Mouse (Mus musculus) ES-Bruce4 (cell line): ENCODE results near the gene Inpp1. TPM values are rescaled to one million over a fixed set of nuclear protein-coding genes. Genes with fewer than 3 reads are reported as not detected.
A peak's percentile ranks its signal among the peaks of the same experiment; 100 is the strongest.

Source experiments
- H3K27ac ChIP-seq: 2 replicates; pipeline ENCODE4 v1.5.1; 2012; ENCODE audit warnings: low read length, inconsistent platforms; ENCODE audit not compliant: insufficient read depth
- H3K27me3 ChIP-seq: 2 replicates; pipeline ENCODE4 v1.6.1; 2012; ENCODE audit warnings: mild to moderate bottlenecking, low read length, inconsistent platforms; ENCODE audit not compliant: control insufficient read depth, poor library complexity, insufficient read depth, severe bottlenecking
- H3K36me3 ChIP-seq: 2 replicates; pipeline ENCODE4 v1.6.1; 2012; ENCODE audit warnings: inconsistent platforms, mild to moderate bottlenecking, low read length, moderate library complexity; ENCODE audit not compliant: control insufficient read depth, poor library complexity, insufficient read depth, severe bottlenecking
- H3K4me1 ChIP-seq: one replicate; pipeline ENCODE4 v1.8.1; 2011; ENCODE audit warnings: low read length; ENCODE audit not compliant: control insufficient read depth, insufficient read depth
- H3K4me3 ChIP-seq: 2 replicates; pipeline ENCODE4 v1.5.1; 2011; ENCODE audit warnings: low read depth, mild to moderate bottlenecking, low read length
- H3K9ac ChIP-seq: 2 replicates; pipeline ENCODE4 v1.6.1; 2012; ENCODE audit warnings: low read depth, mild to moderate bottlenecking, inconsistent platforms; ENCODE audit not compliant: poor library complexity, severe bottlenecking
- H3K9me3 ChIP-seq: replicated peaks from 2 replicates; pipeline ENCODE4 v1.6.1; 2012; ENCODE audit warnings: mild to moderate bottlenecking, low read length, inconsistent platforms; ENCODE audit not compliant: control insufficient read depth, poor library complexity, insufficient read depth, severe bottlenecking
- CTCF ChIP-seq: IDR thresholded peaks from one replicate; pipeline ENCODE4 v1.8.1; 2011; ENCODE audit warnings: low read depth, low read length
- EP300 ChIP-seq: IDR thresholded peaks from 2 replicates; pipeline ENCODE4 v1.6.1; 2011; ENCODE audit warnings: low read depth, low read length; ENCODE audit not compliant: insufficient read depth
- POLR2A ChIP-seq: IDR thresholded peaks from one replicate; pipeline ENCODE4 v1.8.1; 2011; ENCODE audit warnings: low read length; ENCODE audit not compliant: insufficient read depth
- polyA plus RNA-seq: library from polyadenylated mRNA; stranded (reverse); fragments of >200 nt; gene quantifications from 2 replicates; pipeline ENCODE4 v1.2.4, GENCODE M21; 2011; ENCODE audit warnings: low read depth; ENCODE audit not compliant: missing spikeins, insufficient read depth, insufficient read length

Inpp1 gene
- polyA plus RNA-seq, 1 experiment, result 5.7 TPM

DNA sequence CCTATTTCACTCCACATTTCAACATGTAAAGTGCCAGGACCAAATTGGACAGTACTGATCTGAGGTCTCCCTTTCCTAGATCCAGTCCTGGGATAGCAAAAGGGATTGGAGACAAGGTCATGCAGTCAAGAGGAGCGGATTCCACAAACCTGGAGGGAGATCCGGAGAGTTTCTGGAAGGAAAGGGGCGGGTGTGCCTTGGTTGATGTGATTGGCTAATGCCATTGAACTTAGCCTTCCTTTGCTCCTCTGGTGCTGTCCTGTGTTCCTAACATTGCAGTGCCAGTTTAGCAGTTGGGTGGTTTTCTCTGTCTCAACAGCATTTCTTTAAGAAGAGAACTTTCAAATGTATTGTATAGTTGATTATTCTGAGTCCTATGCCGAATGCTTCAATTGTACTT is 29.1 kb upstream of the Inpp1 start:
- Histone ChIP-seq H3K9me3 (peaks cover 4% of the 10 kb centered on the region), H3K36me3 (no peaks in the 10 kb centered on the region; the same call in 1 of the 2 replicates), H3K4me3 (no peak overlapping the region), H3K9ac (no peak overlapping the region), H3K4me1 (no peaks in the 10 kb centered on the region), H3K27me3 (no peaks in the 10 kb centered on the region), H3K27ac (no peak overlapping the region)
- TF ChIP-seq POLR2A (no peak), EP300 (no peak), CTCF (no peak)

DNA sequence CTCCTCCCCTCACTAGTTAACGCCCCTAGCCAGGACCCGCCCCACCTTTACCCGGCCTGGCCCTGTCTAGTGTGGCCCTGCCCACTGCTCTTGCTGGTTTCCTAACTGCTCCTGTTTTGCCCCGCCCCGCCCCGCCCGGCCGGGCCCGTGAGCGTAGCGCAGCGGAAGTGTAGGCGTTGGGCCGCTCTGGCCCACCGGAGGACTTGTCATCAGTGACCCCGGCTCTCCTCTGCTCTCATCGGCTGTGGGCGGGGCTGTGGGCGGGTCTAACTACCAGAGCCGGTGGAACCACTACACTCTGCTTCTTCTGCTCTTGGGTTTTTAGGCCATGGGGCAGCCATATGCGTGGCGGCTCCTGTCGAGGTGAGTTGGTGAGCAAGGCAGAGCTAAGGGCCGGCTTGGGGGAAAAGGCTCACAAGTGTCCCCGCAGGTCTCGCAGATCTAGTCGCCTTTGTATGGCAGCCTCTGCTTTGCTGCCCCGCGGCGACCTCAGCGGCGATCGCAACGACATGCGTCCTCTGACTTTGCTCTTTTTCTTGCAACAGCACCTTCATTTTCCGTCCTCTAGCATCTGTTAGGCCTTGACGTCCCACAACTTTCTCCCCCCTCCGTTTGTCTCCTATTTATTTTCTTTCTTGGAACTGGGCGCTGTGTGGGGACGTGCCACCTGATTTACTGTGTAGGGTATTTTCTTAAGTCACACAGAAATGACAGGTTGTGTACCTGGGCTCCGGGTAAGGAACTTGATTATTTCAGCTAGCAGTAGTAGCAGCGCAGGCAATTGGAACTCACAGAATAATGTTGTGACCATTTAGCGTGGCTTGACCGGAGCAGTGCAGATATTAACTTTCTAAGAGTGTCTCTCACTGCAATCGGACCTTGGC is 27.5 kb upstream of the Inpp1 start, which contains the start of gene Hibch:
Gene Hibch, plus strand, starts transcription at position 148 of the 884 bp plus-strand sequence.
- TF ChIP-seq POLR2A, result peak; percentile 71
- no peak for TF ChIP-seq CTCF
- 0 out of 2 replicates have a peak, but pooled peaks have one; percentile 29 for TF ChIP-seq EP300

DNA sequence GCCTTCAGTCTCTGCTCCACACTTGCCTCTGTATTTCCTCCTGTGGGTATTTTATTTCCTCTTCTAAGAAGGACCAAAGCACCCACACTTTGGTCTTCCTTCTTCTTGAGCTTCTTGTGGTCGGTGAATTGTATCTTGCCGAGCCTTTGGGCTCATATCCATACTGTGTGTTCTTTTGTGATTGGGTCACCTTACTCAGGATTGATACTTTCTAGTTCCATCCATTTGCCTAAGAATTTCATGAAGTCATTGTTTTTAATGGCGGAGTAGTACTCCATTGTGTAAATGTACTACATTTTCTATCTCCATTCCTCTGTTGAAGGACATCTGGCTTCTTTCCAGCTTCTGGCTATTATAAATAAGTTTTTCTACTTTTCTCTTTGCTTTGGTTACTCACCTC is 26.9 kb upstream of the Inpp1 start:
- TF ChIP-seq CTCF (no peak), EP300 (no peak), POLR2A (no peak)
- H3K27me3 ChIP-seq, result no peaks in the 10 kb centered on the region
- no peaks in the 10 kb centered on the region for H3K4me1 ChIP-seq
- peak overlapping the region; percentile 64; the same call in 1 of the 2 replicates for H3K9ac ChIP-seq
- H3K27ac ChIP-seq, result no peak overlapping the region
- H3K36me3 ChIP-seq, result no peaks in the 10 kb centered on the region
- H3K9me3 ChIP-seq, result no peaks in the 10 kb centered on the region
- no peak overlapping the region for H3K4me3 ChIP-seq

More for the DNA sequence above, 27.5 kb upstream of the Inpp1 start, which contains the start of gene Hibch:
- Histone ChIP-seq H3K4me3 (peak within 1 kb of the TSS; percentile 73), H3K27me3 (no peaks in the 10 kb centered on the region), H3K9me3 (no peaks in the 10 kb centered on the region), H3K4me1 (no peaks in the 10 kb centered on the region), H3K36me3 (no peaks in the 10 kb centered on the region), H3K9ac (peak within 1 kb of the TSS; percentile 64), H3K27ac (no peak within 1 kb of the TSS)

DNA sequence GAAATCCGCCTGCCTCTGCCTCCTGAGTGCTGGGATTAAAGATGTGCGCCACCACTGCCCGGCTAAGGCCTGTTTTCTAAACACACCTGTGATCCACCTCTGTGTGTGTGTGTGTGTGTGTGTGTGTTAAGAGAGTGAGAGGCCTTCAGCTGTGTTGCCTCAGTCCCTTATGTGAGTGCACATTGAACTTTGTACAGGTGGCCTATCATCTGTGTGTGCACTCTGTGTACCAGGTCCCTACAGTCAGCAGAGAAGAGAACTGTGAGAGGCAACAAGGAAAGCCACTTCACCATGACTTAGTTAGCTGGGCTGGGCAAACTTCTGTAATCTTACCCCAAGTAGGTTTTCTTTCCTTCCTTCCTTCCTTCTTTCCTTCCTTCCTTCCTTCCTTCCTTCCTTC is 21.6 kb upstream of the Inpp1 start:
- Histone ChIP-seq H3K4me1 (no peaks in the 10 kb centered on the region), H3K9ac (no peak overlapping the region), H3K4me3 (no peak overlapping the region), H3K27ac (no peak overlapping the region), H3K9me3 (no peaks in the 10 kb centered on the region), H3K36me3 (no peaks in the 10 kb centered on the region), H3K27me3 (no peaks in the 10 kb centered on the region)
- TF ChIP-seq EP300 (no peak), CTCF (no peak), POLR2A (no peak)

DNA sequence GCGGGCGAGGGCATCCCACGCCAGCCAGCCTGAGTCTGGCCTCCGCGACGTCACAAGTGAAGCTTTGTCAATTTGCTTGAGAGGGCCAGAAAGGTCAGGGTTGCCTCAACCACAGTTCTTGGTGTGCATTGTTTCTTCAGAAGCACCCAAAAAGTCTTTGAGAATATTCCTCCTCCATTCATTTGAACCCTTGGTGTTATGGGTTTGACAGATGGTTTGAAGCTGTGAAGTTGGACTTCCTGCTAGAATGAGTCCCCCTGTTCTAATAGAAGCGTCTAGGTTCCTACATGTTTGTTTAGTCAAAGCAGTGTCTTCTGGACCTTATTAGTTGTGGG is 292 bp upstream of the Inpp1 start:
- no peak for TF ChIP-seq POLR2A
- no peak for TF ChIP-seq CTCF
- Histone ChIP-seq H3K36me3 (no peaks in the 10 kb centered on the region), H3K9me3 (no peaks in the 10 kb centered on the region), H3K9ac (peak overlapping the region; percentile 53; the same call in 1 of the 2 replicates), H3K4me3 (peak overlapping the region; percentile 60), H3K27me3 (no peaks in the 10 kb centered on the region), H3K27ac (no peak overlapping the region), H3K4me1 (peaks cover under 1% of the 10 kb centered on the region)

DNA sequence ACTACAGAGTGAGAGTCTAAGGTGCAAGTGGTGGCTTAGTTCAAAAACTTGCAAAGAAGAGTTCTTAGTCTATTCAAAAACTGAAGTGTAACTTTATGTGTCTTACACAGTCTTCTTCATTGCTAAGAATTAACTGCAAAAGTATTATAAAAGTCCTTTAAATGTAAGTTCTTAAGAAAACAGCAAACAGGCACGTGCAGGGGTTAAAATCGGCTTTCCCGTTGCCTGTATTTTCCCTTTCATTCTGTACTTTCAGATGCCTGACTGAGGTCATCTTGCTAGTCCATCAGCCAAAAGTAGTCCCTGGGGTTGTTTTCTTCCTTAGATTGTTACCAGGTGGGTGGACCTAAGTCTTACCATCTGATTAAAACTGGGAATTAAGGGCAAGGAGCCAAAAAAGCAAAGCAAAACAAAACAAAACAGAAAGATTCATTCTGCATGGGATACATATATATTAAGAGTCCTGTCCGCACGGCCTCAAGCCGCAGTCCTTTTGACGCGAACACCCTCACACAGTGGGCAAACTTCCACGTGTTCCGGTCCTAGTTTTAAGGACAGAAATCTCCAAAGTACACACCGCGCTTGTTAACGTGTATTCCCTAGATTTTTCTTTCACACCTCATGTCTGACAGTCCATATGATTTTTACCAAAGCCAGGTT is 1.1 kb downstream of the Inpp1 start:
- TF ChIP-seq CTCF (no peak), POLR2A (no peak)
- Histone ChIP-seq H3K36me3 (no peaks in the 10 kb centered on the region), H3K27ac (no peak overlapping the region), H3K4me3 (no peak overlapping the region), H3K9me3 (no peaks in the 10 kb centered on the region), H3K9ac (no peak overlapping the region), H3K27me3 (no peaks in the 10 kb centered on the region), H3K4me1 (no peaks in the 10 kb centered on the region)
